Comparison of ENCODE assay signal across 18 mouse cellular contexts in the genomic region with DNA sequence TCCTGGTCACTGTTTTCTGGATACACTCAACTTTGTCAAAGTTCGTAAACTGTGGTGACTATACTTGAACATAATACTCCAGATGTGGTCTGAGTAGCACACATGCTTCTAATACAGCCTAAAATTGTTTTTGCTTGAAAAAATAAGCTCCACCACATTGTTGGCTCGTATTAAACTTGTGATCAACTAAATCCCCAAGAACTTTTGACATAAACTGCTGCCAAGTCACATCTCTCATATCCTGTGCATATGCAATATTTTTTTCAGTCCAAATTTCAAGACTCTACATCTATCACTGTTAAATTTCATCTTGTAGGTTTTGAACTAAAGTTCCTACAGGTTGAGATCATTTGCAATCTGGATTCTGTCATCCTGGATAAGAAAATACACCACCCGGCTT.
"Had no signal": no experiment of that assay in that cellular context is flagged by ENCODE, and none has a peak within 500 bp of the region (broad histone marks: within the 10 kb centered on the region; RNA-seq: fewer than 3 reads in every experiment).

No protein-coding gene starts in this region.

- H3K36me3 ChIP-seq: midbrain, embryonic 10.5 days; midbrain, embryonic 13.5 days; neural tube, embryonic 13.5 days; neural tube, embryonic 15.5 days had no signal

- H3K27ac ChIP-seq: midbrain, embryonic 10.5 days; midbrain, embryonic 13.5 days; neural tube, embryonic 13.5 days; neural tube, embryonic 15.5 days had no signal

- H3K4me2 ChIP-seq: lung, embryonic 14.5 days; midbrain, embryonic 13.5 days; neural tube, embryonic 13.5 days; neural tube, embryonic 15.5 days had no signal

- H3K9ac ChIP-seq: lung, embryonic 14.5 days; midbrain, embryonic 13.5 days; neural tube, embryonic 13.5 days; neural tube, embryonic 15.5 days had no signal

- H3K4me3 ChIP-seq: midbrain, embryonic 10.5 days; midbrain, embryonic 13.5 days; myocyte; neural tube, embryonic 13.5 days; neural tube, embryonic 15.5 days had no signal

- DNase-seq: lung, adult 18-20 months; lung, embryonic 14.5 days; lung, postnatal 10 days; lung, postnatal 4 days; retina, postnatal 1 day; right cerebral cortex, adult 18-20 months; right cerebral cortex, postnatal 25 days; right cerebral cortex, postnatal 4 days; spleen, adult 18-20 months; thymus, adult 18-20 months; thymus, postnatal 14 days; thymus, postnatal 36 days had no signal

- ATAC-seq: midbrain, embryonic 13.5 days; midbrain, embryonic 16.5 days had no signal

- H3K4me1 ChIP-seq: midbrain, embryonic 13.5 days; neural tube, embryonic 13.5 days; neural tube, embryonic 15.5 days had no signal

- H3K27me3 ChIP-seq: neural tube, embryonic 13.5 days; neural tube, embryonic 15.5 days had no signal

- H3K9me3 ChIP-seq: midbrain, embryonic 10.5 days; midbrain, embryonic 13.5 days; neural tube, embryonic 13.5 days; neural tube, embryonic 15.5 days had no signal
